Mouse (Mus musculus) liver, embryonic 14.5 days (tissue): ENCODE results near the gene Zbtb11. TPM values are rescaled to one million over a fixed set of nuclear protein-coding genes. Genes with fewer than 3 reads are reported as not detected.
"Not testable (repeated sequence)": the region's sequence is repeated elsewhere in the genome, so short reads cannot be mapped to it uniquely, and the experiment has no call there.

Experiments used
- ATAC-seq: fragments of 200-750 bp; cut with Nextera tagmentation; 2 replicates; pipeline ENCODE4 v1.8.0; 2017; ENCODE audit warnings: moderate number of reproducible peaks, mild to moderate bottlenecking, moderate library complexity; ENCODE audit not compliant: insufficient read depth
- DNase-seq, 3 experiments: peaks; one replicate each; pipeline ENCODE4 v3.0.0-alpha.2; 2012 to 2013; ENCODE audit warnings: low read depth in 3 of 3, low spot score in 3 of 3
- H3K27ac ChIP-seq: fragments of 300-500 bp; sonication (generic); 2 replicates; pipeline ENCODE4 v1.5.1; 2014; ENCODE audit warnings: moderate library complexity, mild to moderate bottlenecking, control low read depth, inconsistent platforms
- H3K27me3 ChIP-seq: fragments of 300-500 bp; sonication (generic); 2 replicates; pipeline ENCODE4 v1.6.1; 2014; ENCODE audit warnings: mild to moderate bottlenecking, low read length, moderate library complexity; ENCODE audit not compliant: control insufficient read depth, insufficient read depth
- H3K36me3 ChIP-seq: fragments of 300-500 bp; sonication (generic); replicated peaks from 2 replicates; pipeline ENCODE4 v1.6.1; 2014; ENCODE audit warnings: low read depth; ENCODE audit not compliant: control insufficient read depth, insufficient read depth
- H3K4me1 ChIP-seq, 2 experiments: fragments of 200-500 bp in 1 of 2; fragments of 300-500 bp in 1 of 2; sonication (generic) in 1 of 2; replicated peaks; 2 replicates each; pipeline ENCODE4 v1.6.1; 2012 to 2014; ENCODE audit warnings: antibody characterized with exemption in 1 of 2, inconsistent platforms in 1 of 2, low read length in 1 of 2; ENCODE audit not compliant: control insufficient read depth in 2 of 2, insufficient read depth in 2 of 2
- H3K4me2 ChIP-seq: fragments of 300-500 bp; sonication (generic); 2 replicates; pipeline ENCODE4 v1.6.1; 2014; ENCODE audit warnings: low read depth, mild to moderate bottlenecking, control low read depth, moderate library complexity
- H3K4me3 ChIP-seq, 2 experiments: fragments of 200-500 bp in 1 of 2; fragments of 300-500 bp in 1 of 2; sonication (generic) in 1 of 2; 2 replicates each; pipeline ENCODE4 v1.5.1; 2012 to 2014; ENCODE audit warnings: low read depth in 2 of 2, low read length in 2 of 2, mild to moderate bottlenecking in 2 of 2, control low read depth in 1 of 2, inconsistent platforms in 1 of 2, moderate library complexity in 1 of 2; ENCODE audit not compliant: insufficient read depth in 1 of 2
- H3K9ac ChIP-seq: fragments of 300-500 bp; sonication (generic); replicated peaks from 2 replicates; pipeline ENCODE4 v1.6.1; 2014; ENCODE audit warnings: mild to moderate bottlenecking, control low read depth, moderate library complexity
- H3K9me3 ChIP-seq: fragments of 300-500 bp; sonication (generic); 2 replicates; pipeline ENCODE4 v1.6.1; 2016; ENCODE audit warnings: low read length, mixed read lengths; ENCODE audit not compliant: control insufficient read depth
- CTCF ChIP-seq: IDR thresholded peaks from 2 replicates; pipeline ENCODE4 v1.5.1; 2016; ENCODE audit warnings: antibody characterized with exemption, low read depth, control low read depth
- EP300 ChIP-seq: IDR thresholded peaks from 2 replicates; pipeline ENCODE4 v1.6.1; 2016; ENCODE audit warnings: antibody characterized with exemption, low read depth
- WGBS: fragments of 180-500 bp; shearing (Covaris S2); extraction: QIAGEN DNeasy Blood & Tissue Kit; methylation state at CpG from one replicate; pipeline ENCODE4 v1.1.7; 2014; ENCODE audit not compliant: insufficient replicate concordance; 5-methylcytosine and 5-hydroxymethylcytosine counted together
- polyA plus RNA-seq, 2 experiments: library from polyadenylated mRNA; depleted of rRNA in 1 of 2; stranded (reverse) in 1 of 2; unstranded in 1 of 2; fragments of >200 nt; fragmentation: Nextera tagmentation in 1 of 2; extraction: Ambion mirVana in 1 of 2; gene quantifications; 2 replicates each; pipeline versions ENCODE4 v1.2.1 to v1.2.3; 2012 to 2014

The Zbtb11 gene
- polyA plus RNA-seq, 2 experiments = 5.1 to 8.4 TPM

- H3K9ac ChIP-seq = no peak overlapping the region
- no peak overlapping the region for H3K27ac ChIP-seq
- H3K4me2 ChIP-seq = no peak overlapping the region
- no peaks in the 10 kb centered on the region for H3K36me3 ChIP-seq
- 67% methylated on average over 4 of the region's 4 CpGs for WGBS
- H3K4me3 ChIP-seq = no peak overlapping the region
- no peak for TF ChIP-seq EP300
- TF ChIP-seq CTCF = no peak
- ATAC-seq = no peak
- no peaks in the 10 kb centered on the region for H3K27me3 ChIP-seq
- H3K4me1 ChIP-seq = no peaks in the 10 kb centered on the region
- no peaks in the 10 kb centered on the region for H3K9me3 ChIP-seq
- DNase-seq = no peak
Measured at GRCm38 (mm10) chr16:55938761-55939160, 34.9 kb upstream of the Zbtb11 start.

DNA sequence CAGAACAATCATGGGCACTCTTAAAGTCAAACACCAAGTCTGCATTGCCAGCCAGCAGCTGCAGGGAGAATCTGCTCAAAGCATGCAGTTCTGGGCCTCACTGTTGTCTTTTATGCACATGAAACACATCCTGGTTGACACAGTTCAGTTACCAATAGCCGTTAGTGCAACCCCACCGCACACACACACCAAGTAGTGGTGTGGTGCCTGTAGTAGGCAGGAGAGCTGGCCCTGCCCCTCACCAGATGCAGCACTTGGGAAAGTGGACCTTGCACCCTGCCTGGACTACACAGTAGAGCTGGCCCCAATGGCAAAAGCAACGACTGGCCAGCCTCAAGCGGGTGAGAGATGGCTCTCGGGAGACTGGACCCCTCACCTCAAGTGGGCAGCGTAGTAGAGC, 34.0 kb upstream of the Zbtb11 start:
- TF ChIP-seq CTCF (no peak), EP300 (no peak)
- H3K9me3 ChIP-seq = no peaks in the 10 kb centered on the region
- H3K9ac ChIP-seq = no peak overlapping the region
- DNase-seq (no peak), ATAC-seq (0 out of 2 replicates have a peak, but pooled peaks have one; percentile 18)
- no peak overlapping the region for H3K4me2 ChIP-seq
- H3K36me3 ChIP-seq = no peaks in the 10 kb centered on the region
- no peaks in the 10 kb centered on the region for H3K27me3 ChIP-seq
- no peaks in the 10 kb centered on the region for H3K4me1 ChIP-seq
- no peak overlapping the region for H3K4me3 ChIP-seq
- no peak overlapping the region for H3K27ac ChIP-seq
- WGBS = 68% methylated on average over 6 of the region's 6 CpGs

DNA sequence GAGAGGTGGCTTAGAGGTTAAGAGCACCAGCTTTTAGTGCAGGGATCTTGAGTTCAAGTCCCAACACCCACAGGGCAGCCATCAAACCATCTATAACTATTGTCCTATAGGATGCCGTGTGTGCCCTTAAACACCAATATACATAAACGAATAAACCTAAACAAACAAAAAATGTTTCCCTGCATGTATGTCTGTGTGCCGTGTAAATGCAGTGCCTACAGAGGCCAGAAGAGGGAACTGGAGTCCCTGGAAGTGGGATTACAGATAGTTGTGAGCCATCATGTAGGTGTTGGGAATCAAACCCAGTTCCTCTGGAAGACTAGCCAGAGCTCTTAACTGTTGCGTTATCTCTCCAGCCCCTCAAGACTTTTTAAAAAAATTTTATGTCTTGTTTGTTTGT, 32.9 kb upstream of the Zbtb11 start:
- Histone ChIP-seq H3K36me3 (no peaks in the 10 kb centered on the region), H3K27me3 (no peaks in the 10 kb centered on the region), H3K27ac (no peak overlapping the region), H3K9ac (no peak overlapping the region), H3K9me3 (no peaks in the 10 kb centered on the region), H3K4me3 (no peak overlapping the region), H3K4me1 (no peaks in the 10 kb centered on the region), H3K4me2 (no peak overlapping the region)
- WGBS = 78% methylated on average over 4 of the region's 4 CpGs
- TF ChIP-seq EP300 (no peak), CTCF (0 out of 2 replicates have a peak, but pooled peaks have one; percentile 7)
- DNase-seq = no peak
- no peak for ATAC-seq

- DNase-seq (no peak), ATAC-seq (no peak)
- TF ChIP-seq EP300 = no peak
- WGBS = 59% methylated on average over 3 of the region's 3 CpGs
- no peak overlapping the region for H3K4me3 ChIP-seq
- H3K9me3 ChIP-seq = no peaks in the 10 kb centered on the region
- H3K4me2 ChIP-seq = no peak overlapping the region
- no peaks in the 10 kb centered on the region for H3K36me3 ChIP-seq
- no peaks in the 10 kb centered on the region for H3K27me3 ChIP-seq
- no peak overlapping the region for H3K27ac ChIP-seq
- peaks cover 1 to 3% of the 10 kb centered on the region in 2 experiments; a peak in 1 of 4 replicates for H3K4me1 ChIP-seq
- no peak overlapping the region for H3K9ac ChIP-seq
Measured at GRCm38 (mm10) chr16:55947266-55947665, 26.4 kb upstream of the Zbtb11 start.

DNA sequence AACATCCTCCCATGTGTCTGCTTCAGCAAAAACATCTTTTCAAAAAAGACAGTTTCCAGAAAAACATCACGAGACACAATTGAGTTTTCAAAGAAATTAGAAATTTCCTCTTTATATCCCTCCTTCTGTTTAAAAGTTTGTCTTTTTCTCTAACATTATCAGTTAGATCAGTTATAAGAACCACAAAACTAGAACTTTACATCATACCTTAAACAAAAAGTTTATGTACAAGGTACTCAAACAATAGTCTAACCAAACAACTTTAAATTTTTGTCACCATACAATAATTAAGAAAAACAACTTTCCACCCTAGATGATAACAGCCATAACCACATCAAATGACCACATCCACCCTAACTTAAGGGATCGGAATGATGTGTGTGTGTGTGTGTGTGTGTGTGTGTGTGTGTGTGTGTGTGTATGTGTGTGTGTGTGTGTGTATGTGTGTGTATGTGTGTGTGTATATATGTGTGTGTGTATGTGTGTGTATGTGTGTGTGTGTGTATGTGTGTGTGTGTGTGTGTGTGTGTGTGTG, 25.7 kb upstream of the Zbtb11 start:
- WGBS = 73% methylated on average over 2 of the region's 2 CpGs
- H3K36me3 ChIP-seq, H3K9me3 ChIP-seq, H3K4me2 ChIP-seq, H3K4me3 ChIP-seq, H3K9ac ChIP-seq, DNase-seq, H3K4me1 ChIP-seq, ATAC-seq, H3K27ac ChIP-seq, H3K27me3 ChIP-seq: not testable (repeated sequence)
